23 mouse cellular contexts compared by ENCODE assay signal in the genomic region with DNA sequence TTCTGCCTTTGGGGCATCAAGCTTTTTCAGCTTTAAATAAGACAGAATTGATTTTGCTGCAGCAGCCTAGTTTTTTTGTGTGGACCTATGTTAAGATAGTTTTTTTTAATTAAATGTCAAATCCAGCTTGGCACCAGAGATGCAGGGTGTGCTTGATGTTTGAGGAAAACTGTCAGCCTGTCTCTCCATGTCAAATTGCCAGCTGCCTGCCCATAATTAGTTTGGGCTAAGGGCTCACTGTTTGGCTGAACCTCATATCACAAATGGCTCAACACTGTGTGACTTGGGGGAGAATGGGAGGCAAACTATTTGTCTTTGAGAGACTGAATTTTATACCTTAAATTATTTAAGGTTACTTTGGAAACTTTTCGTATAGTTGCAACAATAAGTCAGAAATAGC.
DNase-seq lines count a peak whose midpoint lies in the region; ATAC-seq and TF ChIP-seq lines count a peak whose summit lies in the region.
"Had no signal": no experiment of that assay in that cellular context is flagged by ENCODE, and none has a peak within 500 bp of the region (broad histone marks: within the 10 kb centered on the region; RNA-seq: fewer than 3 reads in every experiment).

No protein-coding gene starts in this region.

- no peak overlapping the region for H3K9ac ChIP-seq in forebrain, embryonic 14.5 days (ENCODE audit: low read length)
- H3K9ac ChIP-seq in forebrain, embryonic 12.5 days: no peak overlapping the region
- no peak overlapping the region for H3K9ac ChIP-seq in midbrain, embryonic 13.5 days (replicated peaks)
- H3K9ac ChIP-seq in midbrain, embryonic 11.5 days (ENCODE audit: low read length): no peak overlapping the region
- H3K9ac ChIP-seq in hindbrain, postnatal 0 days (replicated peaks; ENCODE audit: low read length): no peak overlapping the region
- H3K9ac ChIP-seq in stomach, postnatal 0 days (ENCODE audit: low read length): no peak overlapping the region
- H3K9ac ChIP-seq: embryonic facial prominence, embryonic 13.5 days; intestine, embryonic 15.5 days; limb, embryonic 12.5 days; liver, postnatal 0 days had no signal

- WGBS in forebrain, embryonic 14.5 days: 59% methylated on average over 1 of the region's 1 CpGs
- WGBS in forebrain, embryonic 12.5 days: 84% methylated on average over 1 of the region's 1 CpGs
- WGBS in midbrain, embryonic 13.5 days: 80% methylated on average over 1 of the region's 1 CpGs
- 73% methylated on average over 1 of the region's 1 CpGs for WGBS in midbrain, embryonic 11.5 days
- 52% methylated on average over 1 of the region's 1 CpGs for WGBS in hindbrain, postnatal 0 days
- 75% methylated on average over 1 of the region's 1 CpGs for WGBS in stomach, postnatal 0 days

- no peak overlapping the region for H3K27ac ChIP-seq in forebrain, embryonic 14.5 days (ENCODE audit: low read depth, low read length)
- H3K27ac ChIP-seq in forebrain, embryonic 12.5 days: no peak overlapping the region
- H3K27ac ChIP-seq in midbrain, embryonic 13.5 days: no peak overlapping the region
- no peak overlapping the region for H3K27ac ChIP-seq in midbrain, embryonic 11.5 days (ENCODE audit: low read depth, low read length)
- no peak overlapping the region for H3K27ac ChIP-seq in hindbrain, postnatal 0 days
- H3K27ac ChIP-seq in stomach, postnatal 0 days (replicated peaks): no peak overlapping the region
- H3K27ac ChIP-seq: embryonic facial prominence, embryonic 13.5 days; heart, embryonic 10.5 days; intestine, embryonic 15.5 days; limb, embryonic 12.5 days had no signal

- ATAC-seq in forebrain, embryonic 14.5 days: peak; percentile 77; the same call in 1 of the 2 replicates
- no peak for ATAC-seq in forebrain, embryonic 12.5 days (ENCODE audit: low FRiP score)
- peak; percentile 87 for ATAC-seq in midbrain, embryonic 13.5 days
- ATAC-seq in midbrain, embryonic 11.5 days (ENCODE audit: low FRiP score): no peak
- peak; percentile 75 for ATAC-seq in hindbrain, postnatal 0 days
- no peak for ATAC-seq in stomach, postnatal 0 days (ENCODE audit: low FRiP score, low TSS enrichment)
- ATAC-seq: intestine, embryonic 15.5 days; liver, postnatal 0 days had no signal

- no peaks in the 10 kb centered on the region for H3K4me1 ChIP-seq in forebrain, embryonic 14.5 days (ENCODE audit: control insufficient read depth, insufficient read depth, low read length)
- no peaks in the 10 kb centered on the region for H3K4me1 ChIP-seq in forebrain, embryonic 12.5 days
- H3K4me1 ChIP-seq in midbrain, embryonic 13.5 days (replicated peaks): peaks cover 11% of the 10 kb centered on the region; the same call in 1 of the 2 replicates
- H3K4me1 ChIP-seq in midbrain, embryonic 11.5 days (ENCODE audit: control insufficient read depth, insufficient read depth, low read length): no peaks in the 10 kb centered on the region
- no peaks in the 10 kb centered on the region for H3K4me1 ChIP-seq in hindbrain, postnatal 0 days (ENCODE audit: insufficient read depth, low read length)
- H3K4me1 ChIP-seq in stomach, postnatal 0 days (replicated peaks; ENCODE audit: control insufficient read depth, insufficient read depth): no peaks in the 10 kb centered on the region
- H3K4me1 ChIP-seq: heart, embryonic 10.5 days; intestine, embryonic 15.5 days; limb, embryonic 12.5 days had no signal

- TF ChIP-seq CTCF in hindbrain, postnatal 0 days (IDR thresholded peaks at IDR 0.05; ENCODE audit: low read depth): no peak
- no peak for TF ChIP-seq CTCF in stomach, postnatal 0 days (IDR thresholded peaks at IDR 0.05; ENCODE audit: low read depth)

- no peak for TF ChIP-seq EP300 in stomach, postnatal 0 days (optimal IDR thresholded peaks at IDR 0.05)

- H3K36me3 ChIP-seq in forebrain, embryonic 14.5 days (ENCODE audit: control insufficient read depth, insufficient read depth, low read length): no peaks in the 10 kb centered on the region
- H3K36me3 ChIP-seq in forebrain, embryonic 12.5 days (replicated peaks): no peaks in the 10 kb centered on the region
- no peaks in the 10 kb centered on the region for H3K36me3 ChIP-seq in midbrain, embryonic 13.5 days
- no peaks in the 10 kb centered on the region for H3K36me3 ChIP-seq in midbrain, embryonic 11.5 days (ENCODE audit: control insufficient read depth, insufficient read depth, low read length)
- H3K36me3 ChIP-seq in hindbrain, postnatal 0 days (ENCODE audit: insufficient read depth, low read length): no peaks in the 10 kb centered on the region
- no peaks in the 10 kb centered on the region for H3K36me3 ChIP-seq in stomach, postnatal 0 days (ENCODE audit: control insufficient read depth, insufficient read depth, low read length)
- H3K36me3 ChIP-seq: embryonic facial prominence, embryonic 13.5 days; heart, embryonic 10.5 days; intestine, embryonic 15.5 days; limb, embryonic 12.5 days had no signal

- H3K27me3 ChIP-seq in forebrain, embryonic 14.5 days (replicated peaks; ENCODE audit: control insufficient read depth, insufficient read depth, low read length): no peaks in the 10 kb centered on the region
- no peaks in the 10 kb centered on the region for H3K27me3 ChIP-seq in forebrain, embryonic 12.5 days
- H3K27me3 ChIP-seq in midbrain, embryonic 13.5 days: no peaks in the 10 kb centered on the region
- no peaks in the 10 kb centered on the region for H3K27me3 ChIP-seq in midbrain, embryonic 11.5 days (ENCODE audit: control insufficient read depth, insufficient read depth, low read length)
- H3K27me3 ChIP-seq in hindbrain, postnatal 0 days (ENCODE audit: insufficient read depth, low read length): no peaks in the 10 kb centered on the region
- H3K27me3 ChIP-seq in stomach, postnatal 0 days (ENCODE audit: control insufficient read depth, insufficient read depth, low read length): no peaks in the 10 kb centered on the region
- H3K27me3 ChIP-seq: embryonic facial prominence, embryonic 13.5 days; intestine, embryonic 15.5 days; limb, embryonic 12.5 days had no signal

- peak; percentile 71 for DNase-seq in forebrain, embryonic 14.5 days (ENCODE audit: low spot score)
- no peak for DNase-seq in midbrain, embryonic 11.5 days (ENCODE audit: low spot score, missing footprints)
- DNase-seq in hindbrain, postnatal 0 days (ENCODE audit: low spot score): peak; percentile 65
- peak; percentile 16 for DNase-seq in retina, postnatal 1 day
- DNase-seq in ovary, postnatal 36 days (ENCODE audit: low spot score): no peak
- no peak for DNase-seq in stomach, postnatal 0 days (ENCODE audit: low spot score)
- DNase-seq: adrenal gland, adult 8-10 months; cerebellum, postnatal 25 days; gastrocnemius, postnatal 10 days; heart, postnatal 4 days; kidney, adult 8-10 months; kidney, postnatal 14 days; liver, postnatal 0 days; lung, postnatal 10 days; right cerebral cortex, postnatal 25 days; spleen, adult 18-20 months had no signal

- no peak overlapping the region for H3K4me3 ChIP-seq in forebrain, embryonic 14.5 days (ENCODE audit: low read depth, low read length)
- no peak overlapping the region for H3K4me3 ChIP-seq in forebrain, embryonic 12.5 days (replicated peaks)
- H3K4me3 ChIP-seq in midbrain, embryonic 13.5 days (replicated peaks): no peak overlapping the region
- H3K4me3 ChIP-seq in midbrain, embryonic 11.5 days (ENCODE audit: low read depth, low read length): no peak overlapping the region
- H3K4me3 ChIP-seq in hindbrain, postnatal 0 days (ENCODE audit: low read length): no peak overlapping the region
- H3K4me3 ChIP-seq in stomach, postnatal 0 days (ENCODE audit: low read depth, low read length): no peak overlapping the region
- H3K4me3 ChIP-seq: embryonic facial prominence, embryonic 13.5 days; heart, embryonic 10.5 days; intestine, embryonic 15.5 days; limb, embryonic 12.5 days had no signal

- H3K9me3 ChIP-seq in forebrain, embryonic 14.5 days (replicated peaks; ENCODE audit: control insufficient read depth, low read length): no peaks in the 10 kb centered on the region
- no peaks in the 10 kb centered on the region for H3K9me3 ChIP-seq in forebrain, embryonic 12.5 days
- no peaks in the 10 kb centered on the region for H3K9me3 ChIP-seq in midbrain, embryonic 13.5 days
- no peaks in the 10 kb centered on the region for H3K9me3 ChIP-seq in midbrain, embryonic 11.5 days (ENCODE audit: control insufficient read depth, low read length)
- H3K9me3 ChIP-seq in hindbrain, postnatal 0 days (ENCODE audit: low read length): no peaks in the 10 kb centered on the region
- no peaks in the 10 kb centered on the region for H3K9me3 ChIP-seq in stomach, postnatal 0 days (ENCODE audit: control insufficient read depth, low read length)
- H3K9me3 ChIP-seq: embryonic facial prominence, embryonic 13.5 days; heart, embryonic 10.5 days; intestine, embryonic 15.5 days; limb, embryonic 12.5 days had no signal

- no peak overlapping the region for H3K4me2 ChIP-seq in forebrain, embryonic 14.5 days (ENCODE audit: low read length)
- no peak overlapping the region for H3K4me2 ChIP-seq in forebrain, embryonic 12.5 days
- H3K4me2 ChIP-seq in midbrain, embryonic 13.5 days (replicated peaks): no peak overlapping the region
- no peak overlapping the region for H3K4me2 ChIP-seq in midbrain, embryonic 11.5 days
- no peak overlapping the region for H3K4me2 ChIP-seq in hindbrain, postnatal 0 days (ENCODE audit: low read depth, low read length)
- no peak overlapping the region for H3K4me2 ChIP-seq in stomach, postnatal 0 days (replicated peaks; ENCODE audit: low read depth)
- H3K4me2 ChIP-seq: embryonic facial prominence, embryonic 13.5 days; intestine, embryonic 15.5 days; limb, embryonic 12.5 days; liver, embryonic 11.5 days had no signal

Comparison
In these comparisons a context has a peak if more than half of its experiments do, and no peak if none do; other contexts are left out.
1. ATAC-seq: peak in forebrain, embryonic 14.5 days (single experiment), midbrain, embryonic 13.5 days (single experiment) and hindbrain, postnatal 0 days (single experiment); none in forebrain, embryonic 12.5 days (single experiment), midbrain, embryonic 11.5 days (single experiment) and stomach, postnatal 0 days (single experiment).
2. DNase-seq: peak in forebrain, embryonic 14.5 days (single experiment), hindbrain, postnatal 0 days (single experiment) and retina, postnatal 1 day (single experiment); none in midbrain, embryonic 11.5 days (single experiment), ovary, postnatal 36 days (single experiment) and stomach, postnatal 0 days (single experiment).